Mouse (Mus musculus) megakaryocyte, embryonic 14.5 days (primary cell): ENCODE data around the gene Rpp25.

Experiments used
- FLI1 ChIP-seq: IDR thresholded peaks from 2 replicates; pipeline ENCODE4 v1.6.1; 2012; ENCODE audit warnings: low read length, inconsistent platforms, mixed read lengths
- GATA1 ChIP-seq: IDR thresholded peaks from 3 replicates; pipeline ENCODE4 v1.6.1; 2012; ENCODE audit warnings: mixed read lengths, low read length, inconsistent platforms, borderline replicate concordance

- TF ChIP-seq GATA1, result no peak
- TF ChIP-seq FLI1, result no peak
Observed at GRCm38 (mm10) chr9:57498536-57498935, 5.3 kb upstream of the Rpp25 start.
